Mouse (Mus musculus): ENCODE results near the gene Icosl.

DNA sequence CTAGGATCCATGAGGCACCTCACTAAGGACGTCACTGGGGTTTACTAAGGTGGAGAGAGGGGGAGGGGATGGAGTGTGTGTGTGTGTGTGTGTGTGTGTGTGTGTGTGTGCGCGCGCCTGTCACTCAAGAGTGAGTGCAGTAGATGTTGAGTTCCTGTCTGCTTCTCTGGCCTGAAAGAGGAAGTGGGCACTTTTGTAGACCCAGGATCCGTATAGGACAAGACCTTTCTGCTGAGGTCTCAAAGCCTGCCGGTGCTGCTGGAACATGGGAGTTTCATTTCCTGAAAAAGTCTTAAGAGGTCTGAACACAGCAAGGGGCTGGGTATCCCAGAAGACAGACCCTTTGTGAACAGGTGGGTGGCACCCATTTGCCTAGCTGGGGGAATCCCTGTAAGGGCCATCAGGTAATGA, 18.0 kb downstream of the Icosl start:
- TF ChIP-seq CTCF (IDR thresholded peaks at IDR 0.05; ENCODE audit: insufficient read depth, low read depth, low read length) = no peak
- TF ChIP-seq POLR2A (IDR thresholded peaks at IDR 0.05; ENCODE audit: insufficient read depth, low read depth, low read length) = no peak

All from olfactory bulb, adult 2 months (tissue).